Mouse (Mus musculus) megakaryocyte, embryonic 14.5 days (primary cell): ENCODE results near the gene Tshz2.

Experiments used
- FLI1 ChIP-seq: IDR thresholded peaks from 2 replicates; pipeline ENCODE4 v1.6.1; 2012; ENCODE audit warnings: low read length, inconsistent platforms, mixed read lengths
- GATA1 ChIP-seq: IDR thresholded peaks from 3 replicates; pipeline ENCODE4 v1.6.1; 2012; ENCODE audit warnings: mixed read lengths, low read length, inconsistent platforms, borderline replicate concordance

GRCm38 (mm10) chr2:169995987-169996386, 363.2 kb downstream of the Tshz2 start:
- TF ChIP-seq GATA1, result no peak
- no peak for TF ChIP-seq FLI1
